Mouse (Mus musculus) cerebellum, adult 2 months (tissue): ENCODE results near the gene Zfp956. TPM values are rescaled to one million over a fixed set of nuclear protein-coding genes. Genes with fewer than 3 reads are reported as not detected.
A peak's percentile ranks its signal among the peaks of the same experiment; 100 is the strongest.

ENCODE experiments used
- DNase-seq, 2 experiments: peaks; one replicate each; pipeline ENCODE4 v3.0.0; 2021
- H3K27ac ChIP-seq: fragments of 200-500 bp; 2 replicates; pipeline ENCODE4 v1.5.1; 2012; ENCODE audit warnings: low read length, control low read depth, inconsistent platforms; ENCODE audit not compliant: insufficient read depth
- H3K27me3 ChIP-seq: fragments of 200-500 bp; 2 replicates; pipeline ENCODE4 v1.6.1; 2012; ENCODE audit warnings: inconsistent platforms, mild to moderate bottlenecking, low read length, moderate library complexity; ENCODE audit not compliant: control insufficient read depth, insufficient read depth
- H3K4me1 ChIP-seq: fragments of 200-500 bp; 2 replicates; pipeline ENCODE4 v1.6.1; 2011; ENCODE audit warnings: low read length; ENCODE audit not compliant: control insufficient read depth, insufficient read depth
- H3K4me3 ChIP-seq: fragments of 200-500 bp; replicated peaks from 2 replicates; pipeline ENCODE3; 2011; ENCODE audit warnings: mild to moderate bottlenecking, low read depth, low read length, control low read depth; ENCODE audit not compliant: insufficient read depth
- CTCF ChIP-seq: fragments of 200-500 bp; IDR thresholded peaks from 2 replicates; pipeline ENCODE4 v1.5.1; 2011; ENCODE audit warnings: low read depth, mild to moderate bottlenecking, control low read depth, low read length, moderate library complexity, borderline replicate concordance; ENCODE audit not compliant: insufficient read depth
- POLR2A ChIP-seq: fragments of 200-500 bp; IDR thresholded peaks from 2 replicates; pipeline ENCODE4 v1.6.1; 2011; ENCODE audit warnings: low read length, control low read depth, borderline replicate concordance; ENCODE audit not compliant: insufficient read depth
- WGBS: fragments of 180-500 bp; shearing (Covaris S2); methylation state at CpG from one replicate; pipeline ENCODE4 v1.1.7; 2018; 5-methylcytosine and 5-hydroxymethylcytosine counted together
- polyA plus RNA-seq: library from polyadenylated mRNA; depleted of rRNA; stranded (reverse); fragments of >200 nt; gene quantifications from 2 replicates; pipeline ENCODE4 v1.2.3, GENCODE M21; 2012

Zfp956 gene
- polyA plus RNA-seq, 1 experiment: 34.4 TPM

DNA sequence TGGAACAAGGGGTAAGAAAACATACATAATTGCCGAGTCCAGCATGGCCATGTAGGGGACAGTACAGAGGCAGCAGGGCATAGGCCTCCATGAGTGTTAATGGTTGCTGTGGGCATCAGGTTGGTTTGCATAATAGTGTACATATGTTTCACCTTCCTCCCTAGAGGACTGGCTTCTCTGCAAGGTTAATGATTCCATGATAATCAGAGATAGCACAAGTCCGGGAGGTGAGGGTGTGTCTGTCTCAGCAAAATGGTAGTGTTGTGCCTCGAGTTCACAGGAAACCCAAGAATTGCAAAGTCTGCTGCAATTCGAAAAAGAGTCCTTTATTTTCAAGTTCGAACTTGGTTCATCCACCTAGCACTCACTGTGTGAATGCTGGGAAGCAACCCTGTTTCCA is 36.1 kb upstream of the Zfp956 start:
- Histone ChIP-seq H3K27ac (no peak overlapping the region), H3K27me3 (no peaks in the 10 kb centered on the region), H3K4me3 (no peak overlapping the region), H3K4me1 (no peaks in the 10 kb centered on the region)
- WGBS: 84% methylated on average over 5 of the region's 5 CpGs
- no peak for DNase-seq
- no peak for TF ChIP-seq POLR2A
- no peak for TF ChIP-seq CTCF

- TF ChIP-seq CTCF: no peak
- TF ChIP-seq POLR2A: no peak
- 80% methylated on average over 3 of the region's 3 CpGs for WGBS
- H3K4me1 ChIP-seq: peaks cover 2% of the 10 kb centered on the region; the same call in 1 of the 2 replicates
- no peak for DNase-seq
- H3K27ac ChIP-seq: no peak overlapping the region
- no peaks in the 10 kb centered on the region for H3K27me3 ChIP-seq
- no peak overlapping the region for H3K4me3 ChIP-seq
These were observed 34.4 kb upstream of the Zfp956 start for GRCm38 (mm10) chr6:47918768-47919274.

- no peak for TF ChIP-seq CTCF
- no peak for TF ChIP-seq POLR2A
- DNase-seq: no peak
- WGBS: 28% methylated on average over 11 of the region's 11 CpGs
These were observed 33.3 kb upstream of the Zfp956 start for GRCm38 (mm10) chr6:47919646-47920446.

DNA sequence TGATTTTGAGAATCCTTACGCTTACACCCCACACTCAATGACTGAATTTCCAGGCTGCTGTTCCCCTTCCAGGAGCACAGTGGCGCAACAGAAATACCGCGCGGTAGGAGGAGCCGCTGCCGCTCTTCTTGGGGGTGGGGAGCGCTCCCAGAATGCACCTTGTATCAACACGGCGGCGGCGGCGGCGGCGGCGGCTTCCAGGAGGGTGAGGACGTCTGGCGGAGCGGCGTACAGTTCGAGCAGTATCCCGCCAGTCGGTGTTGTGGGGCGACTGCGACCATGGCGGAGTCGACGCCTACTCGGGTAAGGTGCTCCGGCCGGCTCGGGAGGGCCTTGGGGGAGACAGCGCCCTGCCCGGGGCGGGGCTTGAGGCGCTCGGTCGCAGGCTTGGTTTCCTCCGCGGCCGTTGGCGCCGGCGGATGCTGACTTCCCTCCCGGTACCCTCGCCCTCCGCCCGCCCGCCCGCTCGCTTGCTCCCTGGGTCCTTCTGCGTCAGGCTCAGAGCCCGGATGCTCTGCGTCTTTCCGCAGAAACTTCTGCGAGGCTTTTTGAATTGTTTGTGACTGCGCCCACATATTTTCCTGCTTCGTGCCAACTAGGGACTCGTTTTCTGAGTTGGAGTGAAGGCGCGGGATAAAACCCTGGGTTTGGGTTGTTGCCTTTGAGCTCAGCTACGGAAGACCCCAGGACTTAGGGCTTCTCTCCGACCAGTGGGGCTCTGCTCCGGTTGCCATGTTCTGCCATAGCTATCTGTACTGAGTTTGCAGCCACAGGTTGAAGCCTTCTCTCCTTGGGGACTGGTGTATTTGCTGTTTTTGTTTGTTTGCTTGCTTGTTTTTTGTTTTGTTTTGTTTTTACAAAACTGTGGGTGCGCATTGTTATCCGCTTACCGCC is 32.5 kb upstream of the Zfp956 start, which contains the start of gene Zfp212:
Zfp212 (plus strand) TSS at position 30 of the 894 bp plus-strand sequence.
- H3K27me3 ChIP-seq: no peaks in the 10 kb centered on the region
- peak within 1 kb of the TSS; percentile 82 for H3K27ac ChIP-seq
- H3K4me3 ChIP-seq: peak within 1 kb of the TSS; percentile 82
- WGBS: under 1% methylated on average over 67 of the region's 67 CpGs
- peaks cover 6% of the 10 kb centered on the region for H3K4me1 ChIP-seq
- peak; percentile 91 for DNase-seq
- TF ChIP-seq POLR2A (peak; percentile 62), CTCF (peak; percentile 59)

More at GRCm38 (mm10) chr6:47919646-47920446, 33.3 kb upstream of the Zfp956 start:
- peaks cover 2% of the 10 kb centered on the region; the same call in 1 of the 2 replicates for H3K4me1 ChIP-seq
- H3K4me3 ChIP-seq: peak overlapping the region; percentile 82
- H3K27me3 ChIP-seq: no peaks in the 10 kb centered on the region
- H3K27ac ChIP-seq: peak overlapping the region; percentile 43; the same call in 1 of the 2 replicates

GRCm38 (mm10) chr6:47942461-47942860 is 10.7 kb upstream of the Zfp956 start:
- Histone ChIP-seq H3K4me1 (no peaks in the 10 kb centered on the region), H3K27me3 (no peaks in the 10 kb centered on the region), H3K4me3 (peak overlapping the region; percentile 52), H3K27ac (no peak overlapping the region)
- WGBS: 50% methylated on average over 12 of the region's 12 CpGs
- no peak for DNase-seq
- no peak for TF ChIP-seq POLR2A
- TF ChIP-seq CTCF: no peak

GRCm38 (mm10) chr6:47943021-47943691 is 10.0 kb upstream of the Zfp956 start:
- no peak for TF ChIP-seq POLR2A
- peak; percentile 42; the same call in 1 of the 2 replicates for TF ChIP-seq CTCF
- DNase-seq: peak; percentile 69 to 74
- peak overlapping the region; percentile 52 for H3K4me3 ChIP-seq
- H3K27me3 ChIP-seq: no peaks in the 10 kb centered on the region
- no peaks in the 10 kb centered on the region for H3K4me1 ChIP-seq
- H3K27ac ChIP-seq: no peak overlapping the region
- WGBS: 9% methylated on average over 64 of the region's 64 CpGs

DNA sequence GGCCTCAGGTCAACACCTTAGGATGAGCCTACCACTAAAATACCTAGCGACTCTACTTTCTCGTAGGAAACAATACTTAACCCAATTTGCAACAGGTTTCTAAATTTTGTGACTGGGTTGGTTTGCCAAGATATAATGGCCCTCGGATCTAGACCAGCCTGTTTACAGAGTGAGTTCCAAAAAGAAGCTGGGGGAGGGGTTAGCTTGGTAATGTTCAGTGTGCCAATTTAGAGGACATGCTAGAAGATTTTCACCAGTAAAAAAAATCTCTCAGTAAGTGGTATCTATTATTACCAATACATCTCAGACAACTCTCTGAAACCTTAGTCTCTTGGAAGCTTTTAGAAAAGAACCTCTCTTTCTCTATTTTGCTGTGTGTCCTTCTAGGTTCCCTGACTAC is 9.5 kb upstream of the Zfp956 start:
- Histone ChIP-seq H3K27ac (no peak overlapping the region), H3K4me3 (peak overlapping the region; percentile 52), H3K4me1 (no peaks in the 10 kb centered on the region), H3K27me3 (no peaks in the 10 kb centered on the region)
- TF ChIP-seq POLR2A: no peak
- TF ChIP-seq CTCF: no peak
- WGBS: 70% methylated on average over 3 of the region's 3 CpGs
- no peak for DNase-seq

GRCm38 (mm10) chr6:47947388-47947787 is 5.8 kb upstream of the Zfp956 start:
- no peak overlapping the region for H3K27ac ChIP-seq

More at GRCm38 (mm10) chr6:47947388-47947787, 5.8 kb upstream of the Zfp956 start:
- 98% methylated on average over 4 of the region's 4 CpGs for WGBS
- no peak for DNase-seq
- no peaks in the 10 kb centered on the region for H3K4me1 ChIP-seq
- TF ChIP-seq CTCF (no peak), POLR2A (no peak)
- no peaks in the 10 kb centered on the region for H3K27me3 ChIP-seq
- no peak overlapping the region for H3K4me3 ChIP-seq
